Mouse (Mus musculus) left cerebral cortex, adult 18-20 months (tissue): Measurements from ENCODE around the gene S100a2. TPM values are rescaled to one million over a fixed set of nuclear protein-coding genes. Genes with fewer than 3 reads are reported as not detected.

Experiments
- DNase-seq, 2 experiments: peaks; one replicate each; pipeline ENCODE4 v3.0.0; 2021 to 2022; ENCODE audit warnings: low spot score in 2 of 2, mixed read lengths in 1 of 2
- total RNA-seq, 2 experiments: library from RNA; stranded (reverse); gene quantifications; 2 replicates each; pipeline ENCODE4 v1.2.3; 2021

The S100a2 gene
- total RNA-seq, 2 experiments from 2014 or later, result not detected

- DNase-seq, result no peak
Observed at GRCm38 (mm10) chr3:90614611-90615251, 24.7 kb downstream of the S100a2 start.

- peak; percentile 68 to 73 for DNase-seq
Observed at GRCm38 (mm10) chr3:90615415-90615814, 25.4 kb downstream of the S100a2 start.

DNA sequence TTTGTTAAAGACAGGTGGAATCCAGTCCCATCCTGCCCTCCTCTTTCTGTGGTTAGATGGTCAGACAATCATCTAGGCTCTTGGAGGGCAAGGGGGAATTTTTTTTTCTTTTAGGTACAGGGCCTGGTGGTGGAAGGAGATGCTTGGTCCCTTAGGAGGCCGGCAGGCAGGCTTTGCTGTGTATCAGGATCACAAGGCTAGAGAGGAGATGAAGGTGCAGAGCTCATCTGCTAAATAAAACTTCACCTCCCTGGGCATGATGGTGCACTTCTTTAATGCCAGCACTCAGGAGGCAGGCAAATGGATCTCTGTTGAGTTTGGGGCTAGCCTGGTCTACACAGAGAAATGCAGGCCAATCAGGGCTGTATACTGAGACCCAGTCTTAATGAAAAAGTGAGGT lies 25.9 kb downstream of the S100a2 start:
- DNase-seq, result no peak

DNA sequence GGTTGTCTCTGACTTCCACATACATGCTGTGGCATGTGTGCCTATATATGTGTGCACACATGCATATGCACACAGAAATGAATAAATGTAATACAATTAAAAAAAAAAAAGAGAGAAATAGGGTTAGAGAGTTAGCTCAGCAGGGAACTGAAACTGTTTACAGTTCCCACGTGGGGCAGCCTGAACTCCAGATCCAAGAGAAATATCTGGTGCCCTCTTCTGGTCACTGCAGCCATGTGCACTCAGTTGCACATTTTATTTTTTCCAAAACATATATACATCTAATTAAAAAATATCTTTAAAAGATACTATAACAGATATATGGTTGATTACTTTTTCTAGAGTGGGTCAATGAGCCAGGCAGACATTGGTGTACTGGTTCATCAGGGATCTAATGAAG lies 27.5 kb downstream of the S100a2 start:
- DNase-seq, result no peak

DNA sequence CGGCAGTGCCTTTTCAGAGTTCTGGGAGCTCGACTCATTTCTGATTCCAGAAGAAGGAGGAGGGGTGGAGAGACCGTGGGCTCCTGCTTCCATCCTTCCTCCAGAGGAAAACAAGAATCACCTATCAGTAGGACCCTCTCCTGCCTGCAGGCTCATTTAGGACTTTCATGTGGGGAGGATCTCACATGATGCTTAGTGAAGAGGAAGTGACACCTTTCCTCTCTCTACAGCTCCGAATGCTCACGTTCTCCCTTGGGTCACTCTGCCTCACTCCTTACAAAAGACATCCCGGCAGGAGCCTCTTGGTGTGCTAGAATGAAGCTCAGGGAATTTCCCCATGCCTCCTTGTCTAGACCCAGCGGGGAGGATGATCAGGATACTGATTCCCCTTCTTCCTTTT lies 31.5 kb downstream of the S100a2 start:
- no peak for DNase-seq

GRCm38 (mm10) chr3:90623435-90624071 lies 33.5 kb downstream of the S100a2 start:
- DNase-seq, result no peak

DNA sequence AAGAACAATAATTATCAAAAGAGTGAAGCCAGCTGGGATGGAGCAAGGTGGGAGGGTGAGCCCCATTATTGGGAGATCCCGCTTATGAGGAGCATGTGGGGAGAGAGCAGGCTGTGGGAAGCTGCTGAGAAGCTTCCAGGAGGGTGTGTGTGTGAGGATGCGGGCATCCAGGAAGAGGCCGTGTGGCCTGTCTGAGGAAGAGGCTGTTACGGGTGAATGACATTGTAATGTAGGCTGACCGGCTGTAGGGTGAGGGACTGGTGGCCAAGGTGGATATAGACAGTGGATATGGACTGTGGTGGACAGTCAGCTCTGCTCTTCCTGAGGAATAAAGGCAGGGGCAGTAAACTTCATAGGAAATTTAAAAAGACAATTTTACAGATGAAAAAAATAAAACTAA lies 35.4 kb downstream of the S100a2 start:
- DNase-seq, result no peak

GRCm38 (mm10) chr3:90626266-90627021 lies 36.4 kb downstream of the S100a2 start:
- DNase-seq, result no peak

DNA sequence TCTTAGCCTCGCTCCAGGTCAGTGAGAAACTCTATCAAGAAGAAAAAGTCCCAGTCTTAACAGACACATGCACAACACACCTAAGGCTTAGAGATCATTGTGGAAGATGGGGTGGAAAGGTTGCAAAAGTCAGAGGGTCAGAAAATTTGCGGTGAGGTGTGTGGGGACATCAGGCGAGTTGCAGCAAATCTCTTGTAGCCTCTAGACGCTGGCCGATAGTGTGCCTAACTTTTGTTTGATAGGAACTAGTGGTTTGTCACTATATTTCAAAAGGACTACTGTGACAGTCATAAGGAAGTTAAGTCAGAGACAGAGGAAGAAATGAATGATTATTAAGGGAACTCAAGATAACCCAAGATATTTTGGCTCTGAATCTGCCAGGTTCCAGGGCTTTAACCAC lies 37.3 kb downstream of the S100a2 start:
- no peak for DNase-seq

DNA sequence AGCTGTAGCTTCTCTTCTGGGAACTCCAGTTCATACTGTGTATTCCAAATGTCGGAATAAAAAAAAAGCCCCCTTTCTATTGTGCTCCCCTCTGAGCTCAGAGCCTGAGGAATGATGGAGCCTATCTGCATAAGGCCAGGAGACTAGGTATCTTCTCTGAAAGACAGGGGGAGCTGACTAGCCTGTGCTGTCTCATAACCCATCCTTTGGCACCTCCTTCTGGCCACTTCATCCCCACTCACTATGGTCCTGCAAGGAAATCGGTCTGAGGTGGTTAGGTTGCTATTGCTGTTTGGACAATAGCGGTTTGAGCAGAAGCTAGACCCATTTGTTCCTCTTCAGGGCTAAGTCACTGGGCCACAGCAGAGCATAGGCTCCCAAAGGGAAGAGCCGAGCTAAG lies 37.8 kb downstream of the S100a2 start:
- no peak for DNase-seq

GRCm38 (mm10) chr3:90629298-90629697 lies 39.3 kb downstream of the S100a2 start:
- no peak for DNase-seq

- no peak for DNase-seq
Observed at GRCm38 (mm10) chr3:90631984-90632383, 41.9 kb downstream of the S100a2 start.

DNA sequence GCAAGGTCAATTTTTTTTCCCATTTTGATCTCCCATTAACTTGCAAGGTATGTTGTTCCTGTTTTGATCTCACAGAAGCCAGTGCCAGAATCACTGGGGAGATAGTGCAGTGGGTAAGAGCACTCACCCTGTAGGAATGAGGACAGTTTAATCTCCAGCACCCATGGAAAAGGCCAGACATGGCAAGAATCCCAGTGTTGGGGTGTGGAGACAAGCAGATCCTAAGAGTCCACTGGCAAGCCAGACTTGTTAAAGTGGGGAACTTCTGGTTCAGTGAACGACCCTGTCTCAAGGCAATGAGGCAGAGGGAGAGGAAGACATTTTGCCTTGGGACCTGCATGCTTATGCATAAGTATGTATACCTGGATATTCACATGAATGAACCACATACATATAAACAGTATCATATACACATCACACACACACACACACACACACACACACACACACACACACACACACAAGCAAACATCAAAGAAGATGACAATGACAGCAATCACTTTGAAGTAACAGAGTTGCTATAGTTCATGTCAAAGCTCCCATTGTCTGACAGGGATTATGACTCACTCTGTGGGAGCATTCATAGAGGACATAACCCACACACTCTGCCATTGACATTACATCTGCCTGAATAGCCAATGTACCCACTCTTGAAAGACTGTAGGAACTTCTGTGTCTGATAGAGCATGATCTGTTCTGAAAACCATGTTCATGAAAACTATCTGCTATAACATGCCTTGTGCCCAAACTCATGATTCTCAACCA lies 48.6 kb downstream of the S100a2 start:
- DNase-seq, result no peak

- no peak for DNase-seq
Observed at GRCm38 (mm10) chr3:90639511-90640154, 49.6 kb downstream of the S100a2 start.

GRCm38 (mm10) chr3:90640981-90641380 lies 50.9 kb downstream of the S100a2 start:
- no peak for DNase-seq

Other genes with a start within 250 kb of the S100a2 start
- gene Slc27a3, start 200.3 kb upstream of the S100a2 start, total RNA-seq, result 1 to 10 TPM; 5.9 to 9.3 TPM
- gene Ints3, start 156.6 kb upstream of the S100a2 start, total RNA-seq, result 10 to 100 TPM; 63.1 to 66.1 TPM
- gene Npr1, start 124.4 kb upstream of the S100a2 start, total RNA-seq, result 1 to 10 TPM; 4.6 to 5.0 TPM
- 10 to 100 TPM; 90.2 to 94.9 TPM for gene Ilf2, start 114.1 kb upstream of the S100a2 start, total RNA-seq
- gene Snapin, start 99.2 kb upstream of the S100a2 start, total RNA-seq, result 10 to 100 TPM; 55.5 to 57.0 TPM
- 100 to 1,000 TPM; 165 TPM for gene Chtop, start 80.7 kb upstream of the S100a2 start, total RNA-seq
- 100 to 1,000 TPM; 127 to 133 TPM for gene S100a1, start 75.9 kb upstream of the S100a2 start, total RNA-seq
- gene S100a13, start 75.8 kb upstream of the S100a2 start, total RNA-seq, result 10 to 100 TPM; 19.2 to 20.4 TPM
- under 1 TPM; 0.52 to 0.70 TPM for gene S100a14, start 63.4 kb upstream of the S100a2 start, total RNA-seq
- gene S100a16, start 53.0 kb upstream of the S100a2 start, total RNA-seq, result 10 to 100 TPM; 75.6 to 80.4 TPM
- gene S100a3, start 29.7 kb upstream of the S100a2 start, total RNA-seq, result 1 to 10 TPM in 1 of 2 experiments, under 1 TPM in 1; 0.96 to 1.6 TPM
- gene Gm42674, start 11.7 kb downstream of the S100a2 start, total RNA-seq, result not detected
- gene S100a4, start 13.5 kb downstream of the S100a2 start, total RNA-seq, result 1 to 10 TPM; 2.9 to 4.5 TPM
- gene S100a5, start 18.3 kb downstream of the S100a2 start, total RNA-seq, result not detected
- gene S100a6, start 22.6 kb downstream of the S100a2 start, total RNA-seq, result 10 to 100 TPM; 30.8 to 37.4 TPM
- 1 to 10 TPM; 1.0 to 1.1 TPM for gene S100a7a, start 63.8 kb downstream of the S100a2 start, total RNA-seq
- 1 to 10 TPM in 1 of 2 experiments, not detected in 1; 2.6 TPM for gene S100a8, start 78.7 kb downstream of the S100a2 start, total RNA-seq
- 1 to 10 TPM in 1 of 2 experiments, not detected in 1; 1.6 TPM for gene S100a9, start 105.5 kb downstream of the S100a2 start, total RNA-seq
- gene Pglyrp4, start 136.7 kb downstream of the S100a2 start, total RNA-seq, result not detected
- gene Gm5849, start 187.6 kb downstream of the S100a2 start, total RNA-seq, result not detected